21 mouse cellular contexts compared by ENCODE assay signal in genomic region chr11:49834248-49834647, GRCm38 (mm10). TPM values are rescaled to one million over a fixed set of nuclear protein-coding genes. Genes with fewer than 3 reads are reported as not detected.
"Had no signal": no experiment of that assay in that cellular context is flagged by ENCODE, and none has a peak within 500 bp of the region (broad histone marks: within the 10 kb centered on the region; RNA-seq: fewer than 3 reads in every experiment).

No protein-coding gene starts in this region.

- H3K4me3 ChIP-seq: liver, embryonic 15.5 days; lung, embryonic 15.5 days; megakaryocyte, embryonic 14.5 days; midbrain, embryonic 13.5 days; midbrain, embryonic 15.5 days; neural tube, embryonic 12.5 days; stomach, embryonic 15.5 days had no signal

- H3K36me3 ChIP-seq: liver, embryonic 15.5 days; midbrain, embryonic 15.5 days had no signal

- H3K4me2 ChIP-seq: liver, embryonic 15.5 days; lung, embryonic 15.5 days; midbrain, embryonic 11.5 days; midbrain, embryonic 13.5 days; midbrain, embryonic 15.5 days; neural tube, embryonic 12.5 days; stomach, embryonic 15.5 days had no signal

- H3K27ac ChIP-seq: liver, embryonic 15.5 days; lung, embryonic 15.5 days; macrophage; midbrain, embryonic 13.5 days; midbrain, embryonic 15.5 days; neural tube, embryonic 12.5 days; stomach, embryonic 15.5 days; stomach, postnatal 0 days had no signal

- H3K9ac ChIP-seq: liver, embryonic 15.5 days; liver, postnatal 0 days; lung, embryonic 15.5 days; midbrain, embryonic 13.5 days; midbrain, embryonic 15.5 days; neural tube, embryonic 12.5 days; stomach, embryonic 15.5 days had no signal

- H3K4me1 ChIP-seq: neural tube, embryonic 12.5 days had no signal

- ATAC-seq: liver, postnatal 0 days; lung, postnatal 0 days; midbrain, embryonic 13.5 days; midbrain, embryonic 15.5 days had no signal

- H3K27me3 ChIP-seq: liver, embryonic 15.5 days; lung, embryonic 15.5 days; midbrain, embryonic 13.5 days; midbrain, embryonic 15.5 days; neural tube, embryonic 12.5 days; stomach, embryonic 15.5 days had no signal

- H3K9me3 ChIP-seq: liver, embryonic 15.5 days; lung, embryonic 15.5 days; midbrain, embryonic 13.5 days; midbrain, embryonic 15.5 days; neural tube, embryonic 12.5 days; stomach, embryonic 15.5 days had no signal

- DNase-seq: liver, postnatal 0 days; lung, adult 2 months; lung, postnatal 14 days; lung, postnatal 36 days; right cerebral cortex, postnatal 25 days; right cerebral cortex, postnatal 4 days; thymus, adult 2 months; thymus, postnatal 25 days; thymus, postnatal 4 days had no signal

RNA-seq across cellular contexts. Expression of gene Gfpt2, which starts 40.3 kb away (rescaled TPM):
- total RNA-seq: neutrophil, adult 5-6 weeks had no signal
- polyA plus RNA-seq: macrophage had no signal
